Mouse (Mus musculus) macrophage (primary cell): ENCODE measurements around the gene Gm3839. TPM values are rescaled to one million over a fixed set of nuclear protein-coding genes. Genes with fewer than 3 reads are reported as not detected.
"Not testable (repeated sequence)": the region's sequence is repeated elsewhere in the genome, so short reads cannot be mapped to it uniquely, and the experiment has no call there.

Experiments
- H3K27ac ChIP-seq: fragments of 350-480 bp; formaldehyde crosslinking; 2 replicates; pipeline ENCODE4 v1.9.0; 2021
- H3K36me3 ChIP-seq: fragments of 350-480 bp; formaldehyde crosslinking; 2 replicates; pipeline ENCODE4 v1.9.0; 2021; ENCODE audit errors: inconsistent target
- H3K4me3 ChIP-seq: fragments of 350-480 bp; formaldehyde crosslinking; 2 replicates; pipeline ENCODE4 v1.9.0; 2021; ENCODE audit errors: inconsistent target
- H3K79me2 ChIP-seq: fragments of 350-480 bp; formaldehyde crosslinking; 2 replicates; pipeline ENCODE4 v1.9.0; 2021; ENCODE audit errors: inconsistent target
- WGBS: methylation state at CpG from one replicate; pipeline ENCODE4 v1.1.7; 2026; ENCODE audit warnings: inconsistent platforms; ENCODE audit not compliant: missing documents; 5-methylcytosine and 5-hydroxymethylcytosine counted together
- polyA plus RNA-seq: library from polyadenylated mRNA; stranded (reverse); fragments of 250-400 nt; gene quantifications from 3 replicates; pipeline ENCODE4 v1.2.4, GENCODE M21; 2018; ENCODE audit warnings: inconsistent platforms
- total RNA-seq, 78 experiments: library from RNA; depleted of rRNA; stranded (reverse); fragments of 250-400 nt; gene quantifications; 1 replicate in 9 of 78; 2 replicates in 24 of 78; 3 replicates in 43 of 78; 4 replicates in 2 of 78; pipeline ENCODE4 v1.2.4; 2018; ENCODE audit warnings: inconsistent platforms in 56 of 78

Gm3839 gene
- not detected for total RNA-seq (2018; cell fraction: chromatin; rRNA removed)
- 1 to 10 TPM in 2 of 26 experiments, under 1 TPM in 24; 0.31 to 1.3 (median 0.82) TPM for total RNA-seq (2018; cell fraction: cytosol; rRNA removed)
- total RNA-seq (2018; cell fraction: nucleus; rRNA removed) = not detected
- 0.23 to 1.2 TPM (median 0.74 TPM) in 3 replicates for polyA plus RNA-seq

DNA sequence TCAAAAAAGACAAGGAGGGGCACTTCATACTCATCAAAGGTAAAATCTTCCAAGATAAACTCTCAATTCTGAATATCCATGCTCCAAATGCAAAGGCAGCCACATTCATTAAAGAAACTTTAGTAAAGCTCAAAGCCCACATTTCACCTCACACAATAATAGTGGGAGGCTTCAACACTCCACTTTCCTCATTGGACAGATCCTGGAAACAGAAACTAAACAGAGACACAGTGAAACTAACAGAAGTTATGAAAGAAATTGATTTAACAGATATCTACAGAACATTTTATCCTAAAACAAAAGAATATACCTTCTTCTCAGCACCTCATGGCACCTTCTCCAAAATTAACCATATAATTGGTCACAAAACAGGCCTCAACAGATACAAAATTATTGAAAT, at the start of gene Gm3839:
Gene Gm3839, minus strand, starts transcription at position 101 of the 400 bp plus-strand sequence.
- H3K4me3 ChIP-seq, H3K27ac ChIP-seq, H3K36me3 ChIP-seq, H3K79me2 ChIP-seq: not testable (repeated sequence)

DNA sequence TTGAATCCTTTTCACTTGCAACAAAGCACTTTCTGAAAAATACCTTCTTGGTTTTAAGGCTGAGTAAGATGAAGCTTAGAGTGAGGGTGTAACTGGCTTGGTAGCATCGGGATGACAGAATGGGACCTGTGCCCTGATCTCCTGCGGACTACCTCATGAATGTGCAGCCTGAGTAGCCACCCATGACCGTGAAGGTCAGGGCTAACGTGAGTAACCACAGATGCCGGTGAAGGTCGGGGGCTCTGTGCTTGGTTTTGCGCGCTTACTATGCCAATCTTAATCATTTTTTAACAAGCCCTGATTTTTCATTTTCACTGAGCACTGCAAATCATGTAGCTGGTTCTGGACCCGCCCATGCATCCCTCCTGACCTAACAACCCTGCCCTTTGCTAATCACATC, 49.1 kb upstream of the Gm3839 start:
- no peak overlapping the region for H3K27ac ChIP-seq
- H3K79me2 ChIP-seq = no peaks in the 10 kb centered on the region
- WGBS = 84% methylated on average over 9 of the region's 9 CpGs
- no peak overlapping the region for H3K4me3 ChIP-seq
- no peaks in the 10 kb centered on the region for H3K36me3 ChIP-seq

GRCm38 (mm10) chr14:11377846-11378245, 21.3 kb upstream of the Gm3839 start:
- Histone ChIP-seq H3K4me3 (no peak overlapping the region), H3K27ac (no peak overlapping the region), H3K36me3 (no peaks in the 10 kb centered on the region), H3K79me2 (no peaks in the 10 kb centered on the region)
- 90% methylated on average over 3 of the region's 3 CpGs for WGBS

GRCm38 (mm10) chr14:11375225-11375624, 18.7 kb upstream of the Gm3839 start:
- no peak overlapping the region for H3K4me3 ChIP-seq
- no peaks in the 10 kb centered on the region for H3K36me3 ChIP-seq
- H3K79me2 ChIP-seq = no peaks in the 10 kb centered on the region
- 88% methylated on average over 5 of the region's 5 CpGs for WGBS
- H3K27ac ChIP-seq = no peak overlapping the region

- no peak overlapping the region for H3K4me3 ChIP-seq
These were observed 10.4 kb downstream of the Gm3839 start for GRCm38 (mm10) chr14:11346086-11346485.

GRCm38 (mm10) chr14:11329993-11330392, 26.5 kb downstream of the Gm3839 start:
- H3K36me3 ChIP-seq = no peaks in the 10 kb centered on the region
- no peak overlapping the region for H3K4me3 ChIP-seq
- H3K27ac ChIP-seq = no peak overlapping the region
- WGBS = 50% methylated on average over 2 of the region's 2 CpGs
- H3K79me2 ChIP-seq = no peaks in the 10 kb centered on the region

More at GRCm38 (mm10) chr14:11346086-11346485, 10.4 kb downstream of the Gm3839 start:
- Histone ChIP-seq H3K79me2 (no peaks in the 10 kb centered on the region), H3K27ac (no peak overlapping the region), H3K36me3 (no peaks in the 10 kb centered on the region)
- 77% methylated on average over 3 of the region's 3 CpGs for WGBS

- Histone ChIP-seq H3K4me3 (no peak overlapping the region), H3K79me2 (no peaks in the 10 kb centered on the region), H3K36me3 (no peaks in the 10 kb centered on the region), H3K27ac (no peak overlapping the region)
- WGBS = 42% methylated on average over 2 of the region's 2 CpGs
These were observed 49.4 kb downstream of the Gm3839 start for GRCm38 (mm10) chr14:11307079-11307478.

GRCm38 (mm10) chr14:11287956-11288355, 68.6 kb downstream of the Gm3839 start:
- not testable (repeated sequence) for H3K27ac ChIP-seq, H3K79me2 ChIP-seq, H3K4me3 ChIP-seq, H3K36me3 ChIP-seq
- WGBS = 83% methylated on average over 3 of the region's 3 CpGs

- H3K4me3 ChIP-seq = no peak overlapping the region
- H3K27ac ChIP-seq = no peak overlapping the region
- WGBS = 96% methylated on average over 4 of the region's 4 CpGs
- H3K36me3 ChIP-seq = no peaks in the 10 kb centered on the region
- H3K79me2 ChIP-seq = no peaks in the 10 kb centered on the region
These were observed 99.3 kb downstream of the Gm3839 start for GRCm38 (mm10) chr14:11257161-11257705.

DNA sequence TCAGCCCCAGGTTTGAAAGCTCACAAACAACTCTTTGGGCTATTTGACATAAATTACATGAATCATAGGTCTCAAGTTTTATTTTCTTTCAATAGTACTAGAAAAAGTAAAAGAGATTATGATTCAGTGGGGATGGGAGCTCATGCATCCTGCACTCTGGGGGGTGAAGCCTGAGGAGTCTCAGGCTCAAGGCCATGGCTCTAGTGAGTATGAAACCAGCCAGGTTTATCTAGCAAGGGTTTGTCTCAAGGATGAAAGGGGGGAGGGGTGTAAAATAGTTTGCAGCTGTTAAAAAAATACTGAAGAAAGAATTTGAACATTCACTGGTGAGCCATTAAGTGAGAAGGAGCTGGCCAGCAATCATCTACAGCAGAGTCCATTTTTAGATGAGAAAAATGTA, 108.5 kb downstream of the Gm3839 start:
- Histone ChIP-seq H3K36me3 (no peaks in the 10 kb centered on the region), H3K4me3 (no peak overlapping the region), H3K79me2 (no peaks in the 10 kb centered on the region), H3K27ac (no peak overlapping the region)

DNA sequence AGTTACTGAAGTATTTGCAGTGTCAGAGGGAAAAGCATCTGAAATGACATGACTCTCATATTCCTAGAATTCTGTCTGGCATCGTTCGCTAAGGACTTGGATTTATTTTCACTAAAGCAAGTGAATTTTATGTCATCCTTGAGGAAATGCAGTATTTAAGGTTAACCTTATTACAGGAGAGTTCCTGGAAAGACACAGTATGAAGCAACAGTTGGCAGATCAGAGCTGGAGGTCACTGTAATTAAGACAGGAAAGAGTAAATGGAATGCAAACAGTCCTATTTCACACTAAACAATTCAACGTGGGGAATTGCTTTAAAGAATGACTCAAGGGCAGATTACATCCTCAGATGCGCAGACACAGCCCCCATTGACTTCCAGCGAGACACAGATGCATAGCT, 112.0 kb downstream of the Gm3839 start:
- no peak overlapping the region for H3K4me3 ChIP-seq
- 61% methylated on average over 5 of the region's 5 CpGs for WGBS
- no peaks in the 10 kb centered on the region for H3K79me2 ChIP-seq
- no peak overlapping the region for H3K27ac ChIP-seq
- H3K36me3 ChIP-seq = no peaks in the 10 kb centered on the region

DNA sequence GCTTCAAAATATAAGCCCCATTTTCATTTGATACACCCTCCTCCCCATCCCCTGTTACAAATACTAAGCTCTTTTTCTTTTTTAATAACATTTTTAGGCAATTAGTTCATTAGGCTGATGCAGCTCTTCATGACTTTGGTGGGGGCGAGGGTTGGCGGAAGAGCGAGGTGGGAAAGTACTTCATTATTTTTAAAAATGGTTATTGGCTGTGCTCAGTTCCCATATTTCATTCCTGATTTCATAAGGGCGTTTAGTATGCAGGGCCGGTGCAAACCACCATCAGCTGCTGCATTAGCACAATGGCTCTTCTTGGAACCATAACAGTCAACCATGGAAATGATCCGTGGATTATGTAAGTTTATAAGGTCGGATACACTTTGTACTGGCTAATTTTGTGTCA, 124.4 kb downstream of the Gm3839 start:
- Histone ChIP-seq H3K27ac (no peak overlapping the region), H3K4me3 (no peak overlapping the region), H3K79me2 (no peaks in the 10 kb centered on the region), H3K36me3 (no peaks in the 10 kb centered on the region)
- 85% methylated on average over 7 of the region's 7 CpGs for WGBS

Other genes starting within 250 kb of the Gm3839 start
- 0.58 to 1.7 TPM (median 1.0 TPM) in 3 replicates for gene Fhit, start 194.7 kb downstream of the Gm3839 start, polyA plus RNA-seq
- not detected in 3 replicates for gene Ptprg, start 196.8 kb upstream of the Gm3839 start, polyA plus RNA-seq